Mouse (Mus musculus) MEL (cell line): ENCODE results near the gene 1700042G07Rik. TPM values are rescaled to one million over a fixed set of nuclear protein-coding genes. Genes with fewer than 3 reads are reported as not detected.
A peak's percentile ranks its signal among the peaks of the same experiment; 100 is the strongest.

Experiments used
- DNase-seq: peaks from one replicate; pipeline ENCODE4 v3.0.0; 2011; ENCODE audit warnings: low read depth, low spot score
- H3K27ac ChIP-seq: 2 replicates; pipeline ENCODE4 v1.5.1; 2012; ENCODE audit warnings: low read depth, mild to moderate bottlenecking, control low read depth, low read length, moderate library complexity; ENCODE audit not compliant: control insufficient read depth
- H3K27me3 ChIP-seq, 2 experiments: fragments of 150-350 bp in 1 of 2; sonication (generic) in 1 of 2; 2 replicates each; pipeline ENCODE4 v1.6.1; 2012; ENCODE audit warnings: low read length in 2 of 2, mild to moderate bottlenecking in 2 of 2, improper control_type of control experiment in 1 of 2, moderate library complexity in 1 of 2; ENCODE audit not compliant: insufficient read depth in 2 of 2, control insufficient read depth in 1 of 2
- H3K36me3 ChIP-seq, 2 experiments: 2 replicates each; pipeline ENCODE4 v1.6.1; 2012 to 2014; ENCODE audit warnings: low read length in 2 of 2, improper control_type of control experiment in 1 of 2, inconsistent platforms in 1 of 2, mild to moderate bottlenecking in 1 of 2; ENCODE audit not compliant: insufficient read depth in 2 of 2, control insufficient read depth in 1 of 2
- H3K4me1 ChIP-seq, 2 experiments: fragments of 150-350 bp in 1 of 2; sonication (generic) in 1 of 2; 2 replicates each; pipeline ENCODE4 v1.6.1; 2012; ENCODE audit warnings: low read length in 2 of 2, improper control_type of control experiment in 1 of 2, mild to moderate bottlenecking in 1 of 2; ENCODE audit not compliant: insufficient read depth in 2 of 2, control insufficient read depth in 1 of 2
- H3K4me3 ChIP-seq, 2 experiments: fragments of 150-350 bp in 1 of 2; sonication (generic) in 1 of 2; 2 replicates each; pipeline ENCODE4 v1.5.1; 2012; ENCODE audit warnings: low read depth in 2 of 2, low read length in 2 of 2, mild to moderate bottlenecking in 2 of 2, moderate library complexity in 2 of 2, control low read depth in 1 of 2, improper control_type of control experiment in 1 of 2; ENCODE audit not compliant: control insufficient read depth in 1 of 2, insufficient read depth in 1 of 2
- H3K79me2 ChIP-seq: 2 replicates; pipeline ENCODE4 v1.6.1; 2012; ENCODE audit warnings: mild to moderate bottlenecking, low read length, moderate library complexity; ENCODE audit not compliant: control insufficient read depth, poor library complexity, insufficient read depth
- H3K9ac ChIP-seq: 2 replicates; pipeline ENCODE4 v1.6.1; 2012; ENCODE audit warnings: low read depth, mild to moderate bottlenecking, control low read depth, low read length, moderate library complexity; ENCODE audit not compliant: control insufficient read depth, poor library complexity, severe bottlenecking
- H3K9me3 ChIP-seq: fragments of 150-350 bp; sonication (generic); replicated peaks from 2 replicates; pipeline ENCODE4 v1.6.1; 2012; ENCODE audit warnings: mild to moderate bottlenecking, low read length, improper control_type of control experiment, moderate library complexity; ENCODE audit not compliant: insufficient read depth
- BHLHE40 ChIP-seq: IDR thresholded peaks from 2 replicates; pipeline ENCODE4 v1.6.1; 2012; ENCODE audit warnings: low read depth, mild to moderate bottlenecking, inconsistent platforms, low read length, improper control_type of control experiment, borderline replicate concordance
- CHD1 ChIP-seq: IDR thresholded peaks from 2 replicates; pipeline ENCODE4 v1.6.1; 2012; ENCODE audit warnings: low read depth, mild to moderate bottlenecking, inconsistent platforms, low read length, improper control_type of control experiment
- CHD2 ChIP-seq: IDR thresholded peaks from 2 replicates; pipeline ENCODE4 v1.6.1; 2011; ENCODE audit warnings: low read length, improper control_type of control experiment
- CTCF ChIP-seq, 3 experiments: IDR thresholded peaks in 2 of 3; conservative IDR thresholded peaks in 1 of 3; 2 replicates each; pipeline ENCODE4 v1.5.1; 2011 to 2012; ENCODE audit warnings: low read length in 3 of 3, low read depth in 2 of 3, mild to moderate bottlenecking in 2 of 3, improper control_type of control experiment in 1 of 3, inconsistent platforms in 1 of 3, mixed read lengths in 1 of 3, moderate library complexity in 1 of 3; ENCODE audit not compliant: control insufficient read depth in 1 of 3, insufficient read depth in 1 of 3, poor library complexity in 1 of 3, severe bottlenecking in 1 of 3
- E2F4 ChIP-seq: IDR thresholded peaks from 2 replicates; pipeline ENCODE4 v1.6.1; 2011; ENCODE audit warnings: low read depth, low read length, improper control_type of control experiment, borderline replicate concordance
- EP300 ChIP-seq, 2 experiments: IDR thresholded peaks; 2 replicates each; pipeline ENCODE4 v1.6.1; 2011; ENCODE audit warnings: improper control_type of control experiment in 2 of 2, low read length in 2 of 2, low read depth in 1 of 2, mild to moderate bottlenecking in 1 of 2
- ETS1 ChIP-seq: IDR thresholded peaks from 2 replicates; pipeline ENCODE4 v1.6.1; 2012; ENCODE audit warnings: low read depth, mild to moderate bottlenecking, inconsistent platforms, low read length, improper control_type of control experiment, moderate library complexity
- GABPA ChIP-seq: IDR thresholded peaks from 2 replicates; pipeline ENCODE4 v1.6.1; 2012; ENCODE audit warnings: low read depth, mild to moderate bottlenecking, inconsistent platforms, low read length, improper control_type of control experiment, moderate library complexity
- GATA1 ChIP-seq: IDR thresholded peaks from 2 replicates; pipeline ENCODE4 v1.6.1; 2011; ENCODE audit warnings: low read depth, low read length, improper control_type of control experiment
- HCFC1 ChIP-seq: IDR thresholded peaks from 2 replicates; pipeline ENCODE4 v1.6.1; 2012; ENCODE audit warnings: low read depth, mild to moderate bottlenecking, inconsistent platforms, low read length, improper control_type of control experiment, moderate library complexity
- JUND ChIP-seq: IDR thresholded peaks from 2 replicates; pipeline ENCODE4 v1.6.1; 2011; ENCODE audit warnings: low read depth, mild to moderate bottlenecking, improper control_type of control experiment, low read length
- KAT2A ChIP-seq: conservative IDR thresholded peaks from 2 replicates; pipeline ENCODE4 v1.6.1; 2012; ENCODE audit warnings: low read depth, low read length, improper control_type of control experiment, inconsistent platforms
- MAFK ChIP-seq: IDR thresholded peaks from 2 replicates; pipeline ENCODE4 v1.6.1; 2011; ENCODE audit warnings: low read depth, mild to moderate bottlenecking, low read length, improper control_type of control experiment, borderline replicate concordance
- MAX ChIP-seq: IDR thresholded peaks from 2 replicates; pipeline ENCODE4 v1.6.1; 2011; ENCODE audit warnings: low read length, improper control_type of control experiment
- MAZ ChIP-seq: IDR thresholded peaks from 2 replicates; pipeline ENCODE4 v1.6.1; 2012; ENCODE audit warnings: low read depth, mild to moderate bottlenecking, inconsistent platforms, low read length, improper control_type of control experiment
- MEF2A ChIP-seq: IDR thresholded peaks from 2 replicates; pipeline ENCODE4 v1.6.1; 2014; ENCODE audit warnings: low read depth, mild to moderate bottlenecking, inconsistent platforms, low read length, improper control_type of control experiment; ENCODE audit not compliant: poor library complexity, insufficient replicate concordance, severe bottlenecking; ENCODE audit errors: extremely low read depth
- MXI1 ChIP-seq: IDR thresholded peaks from 2 replicates; pipeline ENCODE4 v1.6.1; 2011; ENCODE audit warnings: mild to moderate bottlenecking, low read depth, low read length, improper control_type of control experiment
- MYB ChIP-seq: IDR thresholded peaks from 2 replicates; pipeline ENCODE4 v1.6.1; 2011; ENCODE audit warnings: mild to moderate bottlenecking, low read depth, low read length, improper control_type of control experiment
- MYC ChIP-seq: IDR thresholded peaks from 2 replicates; pipeline ENCODE4 v1.6.1; 2011; ENCODE audit warnings: low read depth, mild to moderate bottlenecking, low read length, improper control_type of control experiment, moderate library complexity
- NRF1 ChIP-seq: IDR thresholded peaks from 2 replicates; pipeline ENCODE4 v1.6.1; 2014; ENCODE audit warnings: low read depth, mild to moderate bottlenecking, inconsistent platforms, low read length, improper control_type of control experiment, moderate library complexity; ENCODE audit not compliant: poor library complexity, insufficient read depth, severe bottlenecking
- POLR2A ChIP-seq, 2 experiments: IDR thresholded peaks; 2 replicates each; pipeline ENCODE4 v1.6.1; 2011 to 2012; ENCODE audit warnings: low read length in 2 of 2, mild to moderate bottlenecking in 2 of 2, control low read depth in 1 of 2, improper control_type of control experiment in 1 of 2, low read depth in 1 of 2, moderate library complexity in 1 of 2; ENCODE audit not compliant: control insufficient read depth in 1 of 2, insufficient read depth in 1 of 2, poor library complexity in 1 of 2
- POLR2AphosphoS2 ChIP-seq: IDR thresholded peaks from 2 replicates; pipeline ENCODE4 v1.6.1; 2011; ENCODE audit warnings: low read length, improper control_type of control experiment
- POLR2AphosphoS5 ChIP-seq: IDR thresholded peaks from 2 replicates; pipeline ENCODE4 v1.6.1; 2012; ENCODE audit warnings: low read depth, borderline replicate concordance, mild to moderate bottlenecking, inconsistent platforms, low read length, moderate library complexity, mixed read lengths
- RAD21 ChIP-seq: IDR thresholded peaks from 2 replicates; pipeline ENCODE4 v1.6.1; 2011; ENCODE audit warnings: mild to moderate bottlenecking, low read depth, low read length, improper control_type of control experiment
- RCOR1 ChIP-seq: IDR thresholded peaks from 2 replicates; pipeline ENCODE4 v1.6.1; 2012; ENCODE audit warnings: low read depth, mild to moderate bottlenecking, inconsistent platforms, low read length, improper control_type of control experiment
- SIN3A ChIP-seq: IDR thresholded peaks from 2 replicates; pipeline ENCODE4 v1.6.1; 2012; ENCODE audit warnings: low read length, improper control_type of control experiment, inconsistent platforms
- SMC3 ChIP-seq: IDR thresholded peaks from 2 replicates; pipeline ENCODE4 v1.6.1; 2011; ENCODE audit warnings: low read depth, low read length, improper control_type of control experiment
- TAL1 ChIP-seq: IDR thresholded peaks from 2 replicates; pipeline ENCODE4 v1.6.1; 2012; ENCODE audit warnings: mild to moderate bottlenecking, inconsistent platforms, low read length, moderate library complexity, mixed read lengths
- TBP ChIP-seq: IDR thresholded peaks from 2 replicates; pipeline ENCODE4 v1.8.0; 2011; ENCODE audit warnings: low read depth, low read length, improper control_type of control experiment
- TCF12 ChIP-seq: IDR thresholded peaks from 2 replicates; pipeline ENCODE4 v1.6.1; 2014; ENCODE audit warnings: low read depth, mild to moderate bottlenecking, inconsistent platforms, low read length, improper control_type of control experiment, moderate library complexity
- UBTF ChIP-seq: IDR thresholded peaks from 2 replicates; pipeline ENCODE4 v1.6.1; 2012; ENCODE audit warnings: low read depth, mild to moderate bottlenecking, inconsistent platforms, low read length, improper control_type of control experiment, moderate library complexity, borderline replicate concordance; ENCODE audit not compliant: insufficient read depth
- USF1 ChIP-seq: IDR thresholded peaks from 2 replicates; pipeline ENCODE4 v1.6.1; 2014; ENCODE audit warnings: low read depth, mild to moderate bottlenecking, inconsistent platforms, low read length, improper control_type of control experiment, moderate library complexity
- USF2 ChIP-seq, 2 experiments: IDR thresholded peaks; 2 replicates each; pipeline ENCODE4 v1.6.1; 2011 to 2012; ENCODE audit warnings: improper control_type of control experiment in 2 of 2, low read length in 2 of 2, borderline replicate concordance in 1 of 2, inconsistent platforms in 1 of 2, low read depth in 1 of 2, mild to moderate bottlenecking in 1 of 2; ENCODE audit not compliant: insufficient read depth in 1 of 2
- ZC3H11A ChIP-seq: IDR thresholded peaks from 2 replicates; pipeline ENCODE4 v1.6.1; 2012; ENCODE audit warnings: low read depth, mild to moderate bottlenecking, inconsistent platforms, low read length, improper control_type of control experiment
- ZKSCAN1 ChIP-seq: IDR thresholded peaks from 2 replicates; pipeline ENCODE4 v1.6.1; 2012; ENCODE audit warnings: low read depth, mild to moderate bottlenecking, inconsistent platforms, low read length, improper control_type of control experiment, moderate library complexity
- ZMIZ1 ChIP-seq: IDR thresholded peaks from 2 replicates; pipeline ENCODE4 v1.6.1; 2012; ENCODE audit warnings: low read depth, mild to moderate bottlenecking, inconsistent platforms, low read length, improper control_type of control experiment, moderate library complexity
- ZNF384 ChIP-seq: IDR thresholded peaks from 2 replicates; pipeline ENCODE4 v1.6.1; 2012; ENCODE audit warnings: low read depth, mild to moderate bottlenecking, inconsistent platforms, low read length, improper control_type of control experiment
- polyA plus RNA-seq, 2 experiments: library from polyadenylated mRNA; stranded (reverse) in 1 of 2; unstranded in 1 of 2; fragments of >175 nt in 1 of 2; fragments of >200 nt in 1 of 2; gene quantifications; 2 replicates each; pipeline versions ENCODE4 v1.2.1 to v1.2.4; 2012; ENCODE audit warnings: low replicate concordance in 2 of 2, low read depth in 1 of 2; ENCODE audit not compliant: insufficient read length in 2 of 2, insufficient read depth in 1 of 2, missing spikeins in 1 of 2
- total RNA-seq: library from RNA; depleted of rRNA; stranded (reverse); fragments of 300-350 nt; gene quantifications from 2 replicates; pipeline ENCODE4 v1.2.3, GENCODE M21; 2012

1700042G07Rik gene
- total and polyA plus RNA-seq, 3 experiments = not detected

DNA sequence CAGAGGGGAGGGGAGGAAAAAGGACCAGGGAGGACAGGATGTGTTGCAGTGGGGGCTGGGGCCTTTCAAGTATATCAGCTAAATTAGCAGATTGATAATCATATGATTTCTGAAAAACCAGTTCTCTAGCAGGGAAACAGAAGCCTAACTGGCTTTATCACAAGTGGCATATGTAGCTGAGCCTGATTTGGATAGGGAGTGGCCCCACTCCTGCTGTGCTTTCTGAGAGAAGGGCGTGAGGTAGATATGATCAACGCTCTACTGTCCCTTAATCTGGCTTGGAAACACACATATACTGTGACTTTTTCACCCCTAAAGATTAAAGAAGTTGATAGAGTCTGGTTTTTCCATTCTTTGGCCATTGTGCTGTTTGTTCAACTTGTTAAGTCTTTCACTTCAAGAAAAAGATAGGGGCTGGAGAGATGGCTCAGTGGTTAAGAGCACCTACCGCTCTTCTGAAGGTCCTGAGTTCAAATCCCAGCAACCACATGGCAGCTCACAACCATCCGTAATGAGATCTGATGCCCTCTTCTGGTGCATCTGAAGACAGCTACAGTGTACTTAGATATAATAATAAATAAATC, 47.3 kb upstream of the 1700042G07Rik start:
- Histone ChIP-seq H3K4me1 (peaks cover 2 to 14% of the 10 kb centered on the region in 2 experiments; a peak in 3 of 4 replicates), H3K9ac (no peak overlapping the region), H3K4me3 (no peak overlapping the region), H3K27ac (peak overlapping the region; percentile 50), H3K27me3 (no peaks in the 10 kb centered on the region), H3K79me2 (peaks cover 13% of the 10 kb centered on the region), H3K9me3 (no peaks in the 10 kb centered on the region), H3K36me3 (peaks cover 0 to 22% of the 10 kb centered on the region in 2 experiments; a peak in 2 of 4 replicates)
- DNase-seq = peak; percentile 75
- TF ChIP-seq CHD2 (no peak), POLR2AphosphoS2 (no peak), RAD21 (no peak), TAL1 (peak; percentile 59), MYB (peak; percentile 42; the same call in 1 of the 2 replicates), MEF2A (no peak), MAX (peak; percentile 34; the same call in 1 of the 2 replicates), SIN3A (peak; percentile 57; the same call in 1 of the 2 replicates), ZC3H11A (no peak), UBTF (no peak), TBP (peak; percentile 96), TCF12 (peak; percentile 87), USF2 (IDR thresholded peaks at IDR 0.05; ENCODE audit: borderline replicate concordance in 1 of 2, insufficient read depth in 1 of 2, low read depth in 1 of 2, low read length in 2 of 2) (no peak), CTCF (IDR thresholded peaks at IDR 0.05 in 2 of 3, conservative IDR thresholded peaks at IDR 0.05 in 1 of 3; ENCODE audit: control insufficient read depth in 1 of 3, insufficient read depth in 1 of 3, low read depth in 2 of 3, low read length in 3 of 3, poor library complexity in 1 of 3, severe bottlenecking in 1 of 3) (no peak), KAT2A (no peak), BHLHE40 (peak; percentile 53), JUND (no peak), ZNF384 (no peak; the same call in 1 of the 2 replicates), POLR2A (IDR thresholded peaks at IDR 0.05; ENCODE audit: control insufficient read depth in 1 of 2, insufficient read depth in 1 of 2, low read depth in 1 of 2, low read length in 2 of 2, poor library complexity in 1 of 2) (no peak), HCFC1 (no peak; the same call in 1 of the 2 replicates), ZKSCAN1 (no peak), POLR2AphosphoS5 (no peak), GABPA (no peak), MXI1 (peak; percentile 25; the same call in 1 of the 2 replicates), E2F4 (no peak), GATA1 (peak; percentile 88), RCOR1 (peak; percentile 96), MYC (no peak), ZMIZ1 (no peak), EP300 (IDR thresholded peaks at IDR 0.05; ENCODE audit: low read depth in 1 of 2, low read length in 2 of 2) (peak; percentile 82 to 83), USF1 (no peak), NRF1 (no peak), MAZ (no peak), CHD1 (no peak), MAFK (0 out of 2 replicates have a peak, but pooled peaks have one; percentile 2), ETS1 (peak; percentile 66), SMC3 (no peak)
